Comparison of ENCODE assay signal across 8 mouse cellular contexts in the genomic region with DNA sequence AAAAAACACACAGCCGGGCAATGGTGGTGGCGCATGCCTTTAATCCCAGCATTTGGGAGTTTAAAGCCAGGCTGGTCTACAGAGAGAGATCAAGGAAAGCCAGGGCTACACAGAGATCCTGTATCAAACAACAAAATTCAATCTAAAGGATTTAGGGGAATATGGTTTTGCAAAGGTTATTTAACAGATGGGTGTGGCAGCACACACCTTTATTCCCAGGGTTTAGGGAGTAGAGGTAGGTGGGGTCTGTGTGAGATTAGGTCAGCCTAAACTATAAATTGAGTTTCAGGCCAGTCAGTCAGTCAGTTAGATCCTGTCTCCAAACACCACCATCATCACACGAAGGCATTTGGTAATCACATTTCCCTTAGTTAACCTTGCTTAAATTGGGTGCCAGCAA. TPM values are rescaled to one million over a fixed set of nuclear protein-coding genes. Genes with fewer than 3 reads are reported as not detected.
DNase-seq lines count a peak whose midpoint lies in the region; ATAC-seq and TF ChIP-seq lines count a peak whose summit lies in the region.

TSS of gene Pabpn1 (plus strand) at position 301 of the 400 bp plus-strand sequence.

- H3K27me3 ChIP-seq in spleen, adult 2 months (ENCODE audit: control insufficient read depth, insufficient read depth, low read length): no peaks in the 10 kb centered on the region
- H3K27me3 ChIP-seq in limb, embryonic 12.5 days: no peaks in the 10 kb centered on the region

- intact Hi-C loops in heart, postnatal 14 days (cut with DNase I): no loop called here

- WGBS in spleen, adult 2 months: 96% methylated on average over 3 of the region's 3 CpGs
- 90% methylated on average over 3 of the region's 3 CpGs for WGBS in limb, embryonic 12.5 days
- 87% methylated on average over 3 of the region's 3 CpGs for WGBS in olfactory bulb, adult 2 months

- peak within 1 kb of the TSS; percentile 74 for H3K4me3 ChIP-seq in spleen, adult 2 months (ENCODE audit: extremely low read depth, insufficient read depth, insufficient read length)
- peak within 1 kb of the TSS; percentile 95 for H3K4me3 ChIP-seq in limb, embryonic 12.5 days (replicated peaks)
- no peak within 1 kb of the TSS for H3K4me3 ChIP-seq in olfactory bulb, adult 2 months (ENCODE audit: insufficient read depth, low read depth, low read length)

- no peak within 1 kb of the TSS for H3K27ac ChIP-seq in spleen, adult 2 months (ENCODE audit: insufficient read depth, low read length)
- H3K27ac ChIP-seq in limb, embryonic 12.5 days: peak within 1 kb of the TSS; percentile 75
- H3K27ac ChIP-seq in olfactory bulb, adult 2 months (ENCODE audit: insufficient read depth, low read depth, low read length): peak within 1 kb of the TSS; percentile 87

- peak within 1 kb of the TSS; percentile 55 for H3K4me2 ChIP-seq in limb, embryonic 12.5 days

- no peak within 1 kb of the TSS for H3K9ac ChIP-seq in limb, embryonic 12.5 days (replicated peaks)

- H3K4me1 ChIP-seq in spleen, adult 2 months (ENCODE audit: control insufficient read depth, insufficient read depth, insufficient read length): peaks cover 10% of the 10 kb centered on the region; the same call in 1 of the 2 replicates
- peaks cover 9% of the 10 kb centered on the region for H3K4me1 ChIP-seq in limb, embryonic 12.5 days (replicated peaks)
- no peaks in the 10 kb centered on the region for H3K4me1 ChIP-seq in olfactory bulb, adult 2 months (ENCODE audit: control insufficient read depth, insufficient read depth, low read length)

- DNase-seq in spleen, adult 2 months (ENCODE audit: low read depth in 1 of 2, low spot score in 2 of 2): no peak
- DNase-seq in spleen, adult 12 weeks (ENCODE audit: low spot score): no peak
- no peak for DNase-seq in heart, postnatal 14 days
- no peak for DNase-seq in embryo, embryonic 11 days
- no peak for DNase-seq in adipocyte (ENCODE audit: low spot score)

- no peaks in the 10 kb centered on the region for H3K9me3 ChIP-seq in limb, embryonic 12.5 days

- TF ChIP-seq POLR2A in spleen, adult 2 months (IDR thresholded peaks at IDR 0.05; ENCODE audit: low read depth, low read length): no peak
- no peak for TF ChIP-seq POLR2A in olfactory bulb, adult 2 months (IDR thresholded peaks at IDR 0.05; ENCODE audit: insufficient read depth, low read depth, low read length)

- ATAC-seq in erythroblast, adult 5-6 weeks (replicated peaks; ENCODE audit: low FRiP score, poor library complexity, severe bottlenecking): no peak
- no peak for ATAC-seq in limb, embryonic 12.5 days (ENCODE audit: insufficient number of reproducible peaks, insufficient read depth, low FRiP score, low TSS enrichment, low read depth)

- peaks cover 13% of the 10 kb centered on the region for H3K36me3 ChIP-seq in spleen, adult 2 months (ENCODE audit: control insufficient read depth, insufficient read depth, low read length)
- peaks cover 18% of the 10 kb centered on the region for H3K36me3 ChIP-seq in limb, embryonic 12.5 days

- TF ChIP-seq CTCF in spleen, adult 2 months (IDR thresholded peaks at IDR 0.05; ENCODE audit: extremely low read depth, insufficient read depth, insufficient read length, insufficient replicate concordance): no peak
- no peak for TF ChIP-seq CTCF in olfactory bulb, adult 2 months (IDR thresholded peaks at IDR 0.05; ENCODE audit: insufficient read depth, low read depth, low read length)

RNA-seq across cellular contexts. Expression of gene Pabpn1, which starts in this region (rescaled TPM):
- polyA plus RNA-seq in spleen, adult 2 months (2012; rRNA removed): 73.3 and 76.7 TPM in 2 replicates
- 26.3 and 41.1 TPM in 2 replicates for total RNA-seq in erythroblast, adult 5-6 weeks (2015; ENCODE audit: low replicate concordance)
- 54.6 and 55.9 TPM in 2 replicates for total RNA-seq in erythroblast, adult 5-6 weeks (2017; ENCODE audit: low replicate concordance)
- 10 to 100 TPM; 66.9 to 77.6 TPM for total RNA-seq in heart, postnatal 14 days (2021)
- 183 and 200 TPM in 2 replicates for polyA plus RNA-seq in limb, embryonic 12.5 days (2016; fragmentation: Nextera tagmentation; extraction: Ambion mirVana)
- polyA plus RNA-seq in olfactory bulb, adult 2 months (2012; ENCODE audit: insufficient read depth, insufficient read length, low replicate concordance, missing spikeins): not detected in 2 replicates
